Mouse (Mus musculus) hindbrain, embryonic 14.5 days (tissue): ENCODE measurements around the gene Maz. TPM values are rescaled to one million over a fixed set of nuclear protein-coding genes. Genes with fewer than 3 reads are reported as not detected.

ENCODE experiments used
- ATAC-seq: fragments of 200-750 bp; cut with Nextera tagmentation; 2 replicates; pipeline ENCODE4 v1.8.0; 2017; ENCODE audit warnings: moderate number of reproducible peaks, mild to moderate bottlenecking, moderate TSS enrichment, moderate library complexity; ENCODE audit not compliant: low FRiP score
- DNase-seq: peaks from one replicate; pipeline ENCODE4 v3.0.0-alpha.2; 2015; ENCODE audit warnings: low spot score
- H3K27ac ChIP-seq: fragments of 300-500 bp; sonication (generic); 2 replicates; pipeline ENCODE4 v1.5.1; 2014; ENCODE audit warnings: mild to moderate bottlenecking, moderate library complexity
- H3K27me3 ChIP-seq: fragments of 300-500 bp; sonication (generic); 2 replicates; pipeline ENCODE4 v1.6.1; 2014; ENCODE audit warnings: mild to moderate bottlenecking, low read length, mixed read lengths; ENCODE audit not compliant: control insufficient read depth, insufficient read depth
- H3K36me3 ChIP-seq: fragments of 300-500 bp; sonication (generic); replicated peaks from 2 replicates; pipeline ENCODE4 v1.6.1; 2014; ENCODE audit not compliant: control insufficient read depth, insufficient read depth
- H3K4me1 ChIP-seq: fragments of 300-500 bp; sonication (generic); replicated peaks from 2 replicates; pipeline ENCODE4 v1.6.1; 2014; ENCODE audit warnings: antibody characterized with exemption, low read length, mixed read lengths; ENCODE audit not compliant: control insufficient read depth, insufficient read depth
- H3K4me2 ChIP-seq: fragments of 300-500 bp; sonication (generic); replicated peaks from 2 replicates; pipeline ENCODE4 v1.6.1; 2014; ENCODE audit warnings: mild to moderate bottlenecking, moderate library complexity
- H3K4me3 ChIP-seq: fragments of 300-500 bp; sonication (generic); replicated peaks from 2 replicates; pipeline ENCODE4 v1.5.1; 2014; ENCODE audit warnings: mild to moderate bottlenecking, low read length
- H3K9ac ChIP-seq: fragments of 300-500 bp; sonication (generic); 2 replicates; pipeline ENCODE4 v1.6.1; 2014
- H3K9me3 ChIP-seq: fragments of 300-500 bp; sonication (generic); 2 replicates; pipeline ENCODE4 v1.6.1; 2016; ENCODE audit warnings: low read length; ENCODE audit not compliant: control insufficient read depth
- WGBS: fragments of 180-500 bp; shearing (Covaris S2); extraction: QIAGEN DNeasy Blood & Tissue Kit; methylation state at CpG from one replicate; pipeline ENCODE4 v1.1.7; 2014; 5-methylcytosine and 5-hydroxymethylcytosine counted together
- microRNA-seq: library from miRNA; unstranded; fragments of <30 nt; microRNA quantifications from one replicate; pipeline ENCODE4, GENCODE M21; 2016
- polyA plus RNA-seq: library from polyadenylated mRNA; unstranded; fragments of >200 nt; fragmentation: Nextera tagmentation; extraction: Ambion mirVana; gene quantifications from 2 replicates; pipeline ENCODE4 v1.2.1, GENCODE M21; 2014

Gene Maz
- polyA plus RNA-seq, 1 experiment from 2014 or later, result 68.6 TPM

DNA sequence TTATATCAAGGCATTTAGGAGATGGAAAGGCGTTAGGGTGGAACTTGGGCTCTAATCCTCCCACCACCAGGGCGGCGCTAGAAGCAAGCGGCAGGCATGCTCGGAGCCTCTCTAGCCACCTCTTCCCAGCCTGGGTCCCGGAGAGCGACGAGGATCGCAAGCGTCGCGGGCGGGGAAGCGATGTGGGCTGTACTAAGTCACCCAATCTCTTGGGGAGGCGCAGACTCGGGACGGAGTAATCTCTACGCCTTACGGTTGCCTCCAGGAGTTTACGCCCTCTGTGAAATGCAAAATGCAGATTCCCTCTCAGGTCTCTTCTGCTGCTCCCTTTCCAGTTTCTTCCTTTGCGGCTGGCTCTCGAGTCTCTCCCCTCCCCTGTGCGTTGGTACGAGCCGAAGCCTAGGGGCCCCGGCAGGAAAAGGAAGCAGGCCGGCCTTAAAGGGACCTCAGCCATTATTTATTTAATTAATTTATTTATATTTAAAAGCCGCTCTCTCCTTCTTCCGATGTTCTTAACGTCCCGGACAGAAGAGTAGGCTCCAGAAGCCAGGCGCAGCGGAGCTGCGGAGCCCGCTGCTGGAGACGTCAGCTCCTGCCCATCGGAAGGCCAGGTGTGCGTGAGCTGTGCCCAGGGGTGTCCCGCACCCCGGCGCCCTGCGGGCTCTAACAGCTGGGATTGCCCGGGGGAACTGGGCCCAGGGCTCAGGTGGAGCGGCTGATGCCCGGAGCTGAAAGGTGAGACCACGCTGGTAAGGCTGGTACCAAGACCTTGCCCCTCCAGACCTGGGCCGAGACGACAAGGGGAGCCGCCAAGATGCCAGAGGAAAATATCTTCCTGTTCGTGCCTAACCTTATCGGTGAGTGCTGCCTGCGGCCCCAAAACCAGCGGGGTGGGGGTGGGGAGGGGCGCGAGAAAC is 50.6 kb downstream of the Maz start, which contains the start of gene Cdiptos:
Cdiptos (minus strand) TSS at position 149 of the 917 bp plus-strand sequence.
- H3K27me3 ChIP-seq, result no peaks in the 10 kb centered on the region
- H3K4me3 ChIP-seq, result peak within 1 kb of the TSS; percentile 86
- H3K4me2 ChIP-seq, result peak within 1 kb of the TSS; percentile 85
- peaks cover 44% of the 10 kb centered on the region for H3K36me3 ChIP-seq
- peak within 1 kb of the TSS; percentile 97 for H3K9ac ChIP-seq
- peak within 1 kb of the TSS; percentile 96 for H3K27ac ChIP-seq
- ATAC-seq, result peak; percentile 96
- under 1% methylated on average over 55 of the region's 55 CpGs for WGBS
- peaks cover 8% of the 10 kb centered on the region for H3K4me1 ChIP-seq
- peak; percentile 97 for DNase-seq
- H3K9me3 ChIP-seq, result no peaks in the 10 kb centered on the region

DNA sequence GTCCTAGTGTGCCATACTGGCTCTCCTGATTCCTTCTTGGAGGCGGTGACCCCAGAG is 51.1 kb downstream of the Maz start, which contains the start of gene Cdipt:
Cdipt (plus strand) TSS at position 22 of the 57 bp plus-strand sequence.
- Histone ChIP-seq H3K9me3 (no peaks in the 10 kb centered on the region), H3K4me2 (peak within 1 kb of the TSS; percentile 85), H3K27ac (peak within 1 kb of the TSS; percentile 96), H3K9ac (peak within 1 kb of the TSS; percentile 97), H3K4me3 (peak within 1 kb of the TSS; percentile 86), H3K36me3 (peaks cover 44% of the 10 kb centered on the region), H3K27me3 (no peaks in the 10 kb centered on the region), H3K4me1 (peaks cover 8% of the 10 kb centered on the region)
- 13% methylated on average over 1 of the region's 1 CpGs for WGBS
- ATAC-seq (no peak), DNase-seq (no peak)

DNA sequence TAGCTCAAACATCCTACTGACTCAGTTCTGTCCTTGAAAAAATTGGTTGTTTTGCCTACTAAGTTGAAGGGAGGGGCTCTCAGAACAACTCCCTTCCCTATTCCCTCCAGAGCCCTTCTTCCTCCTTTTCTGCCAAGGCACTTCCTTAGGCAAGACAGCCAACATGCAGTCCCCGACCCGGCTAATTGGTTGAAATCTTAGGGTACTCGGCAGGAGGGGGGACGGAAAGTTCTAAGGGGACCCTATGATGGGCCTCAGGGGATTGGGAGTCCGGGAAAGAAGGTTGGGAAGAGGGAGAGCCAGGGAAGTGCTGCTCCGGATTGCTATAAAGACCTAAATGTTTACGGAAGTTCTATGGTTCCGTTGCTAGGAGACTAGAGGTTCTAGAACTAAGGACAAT is 51.3 kb downstream of the Maz start:
- 0 out of 2 replicates have a peak overlapping the region, but pooled peaks have one; percentile 97 for H3K9ac ChIP-seq
- no peak for DNase-seq
- WGBS, result 9% methylated on average over 8 of the region's 8 CpGs

More for the DNA sequence above, 51.3 kb downstream of the Maz start:
- ATAC-seq, result peak; percentile 18; the same call in 1 of the 2 replicates
- Histone ChIP-seq H3K27ac (peak overlapping the region; percentile 96), H3K36me3 (peaks cover 44% of the 10 kb centered on the region), H3K9me3 (no peaks in the 10 kb centered on the region), H3K4me2 (peak overlapping the region; percentile 85), H3K4me1 (peaks cover 8% of the 10 kb centered on the region), H3K27me3 (no peaks in the 10 kb centered on the region), H3K4me3 (peak overlapping the region; percentile 86)

Small RNAs within 50 kb of the gene (microRNA-seq; reads per million reads assigned to microRNA genes)
- gene Gm44343, result not detected

Other genes starting within 250 kb of the Maz start
- gene Tbx6, start 245.6 kb downstream of the Maz start, polyA plus RNA-seq, result 0.21 and 0.26 TPM in 2 replicates
- gene Ppp4c, start 234.5 kb downstream of the Maz start, polyA plus RNA-seq, result 177 and 182 TPM in 2 replicates
- 53.2 and 54.7 TPM in 2 replicates for gene Fam57b, start 229.4 kb downstream of the Maz start, polyA plus RNA-seq
- gene 4930451I11Rik, start 195.4 kb downstream of the Maz start, polyA plus RNA-seq, result 0.74 TPM in 1 of 2 replicates, not detected in the other
- 16.5 and 25.7 TPM in 2 replicates for gene Doc2a, start 179.6 kb downstream of the Maz start, polyA plus RNA-seq
- 10.1 and 11.1 TPM in 2 replicates for gene Hirip3, start 165.1 kb downstream of the Maz start, polyA plus RNA-seq
- 93.7 and 95.3 TPM in 2 replicates for gene Ino80e, start 164.7 kb downstream of the Maz start, polyA plus RNA-seq
- 36.4 and 37.2 TPM in 2 replicates for gene Taok2, start 142.3 kb downstream of the Maz start, polyA plus RNA-seq
- gene Tmem219, start 104.1 kb downstream of the Maz start, polyA plus RNA-seq, result 28.0 and 29.3 TPM in 2 replicates
- gene Kctd13, start 98.2 kb downstream of the Maz start, polyA plus RNA-seq, result 102 and 104 TPM in 2 replicates
- 8.0 and 10.9 TPM in 2 replicates for gene Asphd1, start 77.5 kb downstream of the Maz start, polyA plus RNA-seq
- gene Sez6l2, start 76.5 kb downstream of the Maz start, polyA plus RNA-seq, result 68.9 and 70.1 TPM in 2 replicates
- 110 and 118 TPM in 2 replicates for gene Cdipt, start 51.1 kb downstream of the Maz start, polyA plus RNA-seq
- 0.98 and 1.0 TPM in 2 replicates for gene Cdiptos, start 50.9 kb downstream of the Maz start, polyA plus RNA-seq
- 3.4 and 4.0 TPM in 2 replicates for gene Mvp, start 12.4 kb downstream of the Maz start, polyA plus RNA-seq
- 0.70 TPM in 1 of 2 replicates, not detected in the other for gene Pagr1b, start 10.6 kb downstream of the Maz start, polyA plus RNA-seq
- gene Pagr1a, start 9.7 kb downstream of the Maz start, polyA plus RNA-seq, result 31.5 and 38.6 TPM in 2 replicates
- gene Gm42742, start 5.9 kb downstream of the Maz start, polyA plus RNA-seq, result 51.9 and 52.3 TPM in 2 replicates
- 46.7 and 57.0 TPM in 2 replicates for gene Prrt2, start 5.8 kb downstream of the Maz start, polyA plus RNA-seq
- gene Kif22, start 15.4 kb upstream of the Maz start, polyA plus RNA-seq, result 20.3 and 24.6 TPM in 2 replicates
- not detected in 2 replicates for gene Zg16, start 60.3 kb upstream of the Maz start, polyA plus RNA-seq
- gene AI467606, start 64.3 kb upstream of the Maz start, polyA plus RNA-seq, result 1.7 and 1.9 TPM in 2 replicates
- 0.55 and 0.87 TPM in 2 replicates for gene Qprt, start 95.2 kb upstream of the Maz start, polyA plus RNA-seq
- gene Spn, start 110.8 kb upstream of the Maz start, polyA plus RNA-seq, result not detected in 2 replicates
- 63.7 and 64.9 TPM in 2 replicates for gene Cd2bp2, start 169.0 kb upstream of the Maz start, polyA plus RNA-seq
- 24.6 and 33.0 TPM in 2 replicates for gene Tbc1d10b, start 181.4 kb upstream of the Maz start, polyA plus RNA-seq
- 2.2 and 2.8 TPM in 2 replicates for gene Mylpf, start 181.9 kb upstream of the Maz start, polyA plus RNA-seq
- gene Zfp553, start 206.0 kb upstream of the Maz start, polyA plus RNA-seq, result 25.0 TPM in 2 replicates
- gene Sept1, start 206.1 kb upstream of the Maz start, polyA plus RNA-seq, result 8.3 and 9.2 TPM in 2 replicates
- 63.4 and 63.5 TPM in 2 replicates for gene Zfp771, start 217.2 kb upstream of the Maz start, polyA plus RNA-seq
- gene Dctpp1, start 233.7 kb upstream of the Maz start, polyA plus RNA-seq, result 119 and 126 TPM in 2 replicates
- gene Sephs2, start 247.0 kb upstream of the Maz start, polyA plus RNA-seq, result 76.3 and 80.6 TPM in 2 replicates